Mouse (Mus musculus) heart, embryonic 11.5 days (tissue): ENCODE results near the gene Vwc2l. TPM values are rescaled to one million over a fixed set of nuclear protein-coding genes. Genes with fewer than 3 reads are reported as not detected.

Source experiments
- ATAC-seq: fragments of 200-750 bp; cut with Nextera tagmentation; replicated peaks from 2 replicates; pipeline ENCODE4 v1.8.0; 2017; ENCODE audit warnings: moderate library complexity; ENCODE audit not compliant: insufficient number of reproducible peaks, low FRiP score, low TSS enrichment
- H3K27ac ChIP-seq: fragments of 300-500 bp; sonication (generic); 2 replicates; pipeline ENCODE4 v1.5.1; 2014; ENCODE audit warnings: mild to moderate bottlenecking, low read depth, low read length
- H3K27me3 ChIP-seq: fragments of 300-500 bp; sonication (generic); 2 replicates; pipeline ENCODE4 v1.6.1; 2014; ENCODE audit warnings: mild to moderate bottlenecking, low read length, mixed read lengths; ENCODE audit not compliant: control insufficient read depth, insufficient read depth
- H3K36me3 ChIP-seq: fragments of 300-500 bp; sonication (generic); 2 replicates; pipeline ENCODE4 v1.6.1; 2014; ENCODE audit warnings: mild to moderate bottlenecking, low read length, moderate library complexity, mixed read lengths; ENCODE audit not compliant: control insufficient read depth, insufficient read depth
- H3K4me1 ChIP-seq: fragments of 300-500 bp; sonication (generic); 2 replicates; pipeline ENCODE4 v1.6.1; 2014; ENCODE audit warnings: low read length; ENCODE audit not compliant: control insufficient read depth, insufficient read depth
- H3K4me2 ChIP-seq: fragments of 300-500 bp; sonication (generic); 2 replicates; pipeline ENCODE4 v1.6.1; 2014; ENCODE audit warnings: mild to moderate bottlenecking, moderate library complexity
- H3K4me3 ChIP-seq: fragments of 300-500 bp; sonication (generic); 2 replicates; pipeline ENCODE4 v1.5.1; 2014; ENCODE audit warnings: low read depth, low read length
- H3K9ac ChIP-seq: fragments of 300-500 bp; sonication (generic); 2 replicates; pipeline ENCODE4 v1.6.1; 2014; ENCODE audit warnings: mild to moderate bottlenecking, low read depth, low read length, moderate library complexity
- H3K9me3 ChIP-seq: fragments of 300-500 bp; sonication (generic); replicated peaks from 2 replicates; pipeline ENCODE4 v1.6.1; 2016; ENCODE audit warnings: low read length; ENCODE audit not compliant: control insufficient read depth
- whole genome bisulfite sequencing: fragments of 180-500 bp; shearing (Covaris S2); extraction: QIAGEN DNeasy Blood & Tissue Kit; methylation state at CpG from one replicate; pipeline ENCODE4 v1.1.7; 2014; ENCODE audit not compliant: insufficient replicate concordance; 5-methylcytosine and 5-hydroxymethylcytosine counted together
- polyA plus RNA-seq: library from polyadenylated mRNA; unstranded; fragments of >200 nt; fragmentation: Nextera tagmentation; extraction: Ambion mirVana; gene quantifications from 2 replicates; pipeline ENCODE4 v1.2.1, GENCODE M21; 2014

The Vwc2l gene
- polyA plus RNA-seq, 1 experiment from 2014 or later = not detected

DNA sequence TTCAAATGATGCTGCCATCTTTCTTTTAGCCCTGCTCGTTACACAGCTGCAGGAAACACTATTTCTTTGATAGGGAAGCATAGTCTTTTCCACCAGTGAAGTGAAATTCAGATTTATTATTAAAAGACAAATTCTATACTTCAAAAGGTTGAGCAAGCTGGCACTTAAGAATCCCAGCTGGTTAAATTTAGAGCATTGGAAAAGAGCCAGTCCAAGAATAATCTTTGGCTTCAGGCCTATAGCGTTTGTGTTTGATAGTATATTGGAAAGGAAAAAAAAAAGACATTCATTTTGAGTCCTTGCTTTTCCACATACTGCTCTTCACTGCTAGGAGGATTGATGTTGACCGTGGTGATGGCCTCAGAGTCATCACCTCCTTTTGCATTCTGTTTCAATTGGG is 77.9 kb downstream of the Vwc2l start:
- H3K27ac ChIP-seq = no peak overlapping the region
- no peak overlapping the region for H3K4me2 ChIP-seq
- no peak for ATAC-seq
- no peaks in the 10 kb centered on the region for H3K27me3 ChIP-seq
- H3K9ac ChIP-seq = no peak overlapping the region
- no peaks in the 10 kb centered on the region for H3K9me3 ChIP-seq
- H3K36me3 ChIP-seq = no peaks in the 10 kb centered on the region
- H3K4me3 ChIP-seq = no peak overlapping the region
- whole genome bisulfite sequencing = 72% methylated on average over 3 of the region's 3 CpGs
- H3K4me1 ChIP-seq = no peaks in the 10 kb centered on the region

DNA sequence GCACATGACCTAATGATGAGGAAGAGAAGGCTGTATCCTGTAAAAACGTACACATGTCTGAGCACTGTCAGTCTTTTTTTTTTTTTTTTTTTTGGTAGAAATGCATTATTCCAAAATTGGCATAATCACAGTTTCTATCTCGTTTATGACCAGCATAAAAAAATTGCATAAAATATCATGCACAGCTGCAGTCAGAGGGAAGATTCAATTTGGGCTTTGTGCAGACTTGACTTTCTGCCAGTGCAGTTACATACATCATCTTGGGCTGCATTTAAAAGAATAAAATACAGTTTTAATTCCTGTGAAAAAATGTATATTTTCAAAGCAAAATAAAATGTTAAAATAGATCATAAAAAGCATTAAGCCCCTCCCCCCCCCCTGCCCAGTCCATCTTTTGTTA is 97.6 kb downstream of the Vwc2l start:
- H3K9ac ChIP-seq = no peak overlapping the region
- no peak overlapping the region for H3K4me3 ChIP-seq
- no peaks in the 10 kb centered on the region for H3K9me3 ChIP-seq
- no peak for ATAC-seq
- H3K27me3 ChIP-seq = no peaks in the 10 kb centered on the region
- no peak overlapping the region for H3K4me2 ChIP-seq
- 55% methylated on average over 2 of the region's 2 CpGs for WGBS
- no peaks in the 10 kb centered on the region for H3K36me3 ChIP-seq
- H3K4me1 ChIP-seq = no peaks in the 10 kb centered on the region
- H3K27ac ChIP-seq = no peak overlapping the region

- H3K4me3 ChIP-seq = no peak overlapping the region
- WGBS = 72% methylated on average over 3 of the region's 3 CpGs
- H3K27ac ChIP-seq = no peak overlapping the region
- no peaks in the 10 kb centered on the region for H3K4me1 ChIP-seq
- ATAC-seq = no peak
- no peaks in the 10 kb centered on the region for H3K9me3 ChIP-seq
- no peaks in the 10 kb centered on the region for H3K27me3 ChIP-seq
- no peak overlapping the region for H3K4me2 ChIP-seq
- H3K9ac ChIP-seq = no peak overlapping the region
- H3K36me3 ChIP-seq = no peaks in the 10 kb centered on the region
These were observed 107.7 kb downstream of the Vwc2l start for GRCm38 (mm10) chr1:70833262-70833661.

DNA sequence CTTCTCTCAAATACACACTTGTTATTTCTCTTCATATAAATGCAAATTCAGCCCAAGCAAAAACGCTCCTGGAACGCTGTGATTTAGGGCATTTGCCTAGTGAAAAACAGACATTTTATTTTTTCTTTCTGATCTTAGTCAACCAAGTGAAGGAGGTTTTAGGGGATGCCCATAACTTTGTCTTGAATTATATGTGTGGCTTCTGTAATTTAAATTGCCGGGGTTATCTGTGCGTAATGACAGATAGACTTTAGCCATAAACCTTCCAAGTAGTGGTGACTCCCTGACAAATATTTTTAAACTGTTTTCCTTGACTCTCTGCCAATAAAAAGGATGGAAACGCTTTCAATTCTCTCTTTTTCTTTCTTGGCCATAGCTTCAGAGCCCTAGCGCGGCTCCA is 116.7 kb downstream of the Vwc2l start:
- no peaks in the 10 kb centered on the region for H3K9me3 ChIP-seq
- no peak overlapping the region for H3K9ac ChIP-seq
- H3K4me1 ChIP-seq = no peaks in the 10 kb centered on the region
- H3K4me3 ChIP-seq = no peak overlapping the region
- no peak overlapping the region for H3K4me2 ChIP-seq
- H3K27me3 ChIP-seq = no peaks in the 10 kb centered on the region
- H3K27ac ChIP-seq = no peak overlapping the region
- WGBS = 70% methylated on average over 7 of the region's 7 CpGs
- no peaks in the 10 kb centered on the region for H3K36me3 ChIP-seq
- ATAC-seq = no peak

GRCm38 (mm10) chr1:70845276-70845675 is 119.8 kb downstream of the Vwc2l start:
- H3K4me2 ChIP-seq = no peak overlapping the region
- H3K4me3 ChIP-seq = no peak overlapping the region
- H3K27me3 ChIP-seq = no peaks in the 10 kb centered on the region
- no peaks in the 10 kb centered on the region for H3K4me1 ChIP-seq
- no peaks in the 10 kb centered on the region for H3K36me3 ChIP-seq
- H3K9ac ChIP-seq = no peak overlapping the region
- no peak for ATAC-seq
- no peak overlapping the region for H3K27ac ChIP-seq
- no peaks in the 10 kb centered on the region for H3K9me3 ChIP-seq

- 73% methylated on average over 12 of the region's 12 CpGs for WGBS
- H3K4me2 ChIP-seq = no peak overlapping the region
- ATAC-seq = no peak
- H3K36me3 ChIP-seq = no peaks in the 10 kb centered on the region
- H3K4me1 ChIP-seq = no peaks in the 10 kb centered on the region
- no peak overlapping the region for H3K27ac ChIP-seq
- no peak overlapping the region for H3K4me3 ChIP-seq
- H3K27me3 ChIP-seq = no peaks in the 10 kb centered on the region
- H3K9me3 ChIP-seq = no peaks in the 10 kb centered on the region
- no peak overlapping the region for H3K9ac ChIP-seq
These were observed 126.3 kb downstream of the Vwc2l start for GRCm38 (mm10) chr1:70851633-70852390.

DNA sequence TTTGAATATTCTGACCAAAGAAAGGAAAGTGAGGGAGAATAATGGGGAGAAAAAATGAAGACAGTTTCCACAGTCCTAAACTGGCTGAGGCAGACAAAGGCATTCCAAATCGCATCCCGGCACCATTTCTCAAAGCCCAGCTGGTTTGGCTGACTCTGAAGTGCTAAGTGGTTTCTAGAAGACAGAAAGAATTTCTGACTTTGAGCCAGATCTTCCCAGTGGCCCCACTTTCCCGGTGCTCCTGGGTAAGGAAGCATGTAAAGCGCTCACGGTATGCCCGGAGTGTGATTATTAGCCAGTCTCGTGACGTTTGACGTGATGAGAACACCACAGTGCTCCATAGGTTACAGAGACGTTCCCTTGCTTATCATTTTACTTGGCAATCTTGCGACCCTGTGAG is 127.9 kb downstream of the Vwc2l start:
- no peaks in the 10 kb centered on the region for H3K27me3 ChIP-seq
- no peak overlapping the region for H3K4me3 ChIP-seq
- no peaks in the 10 kb centered on the region for H3K9me3 ChIP-seq
- whole genome bisulfite sequencing = 64% methylated on average over 11 of the region's 11 CpGs
- no peaks in the 10 kb centered on the region for H3K4me1 ChIP-seq
- H3K27ac ChIP-seq = no peak overlapping the region
- H3K4me2 ChIP-seq = no peak overlapping the region
- ATAC-seq = no peak
- no peaks in the 10 kb centered on the region for H3K36me3 ChIP-seq
- H3K9ac ChIP-seq = no peak overlapping the region

DNA sequence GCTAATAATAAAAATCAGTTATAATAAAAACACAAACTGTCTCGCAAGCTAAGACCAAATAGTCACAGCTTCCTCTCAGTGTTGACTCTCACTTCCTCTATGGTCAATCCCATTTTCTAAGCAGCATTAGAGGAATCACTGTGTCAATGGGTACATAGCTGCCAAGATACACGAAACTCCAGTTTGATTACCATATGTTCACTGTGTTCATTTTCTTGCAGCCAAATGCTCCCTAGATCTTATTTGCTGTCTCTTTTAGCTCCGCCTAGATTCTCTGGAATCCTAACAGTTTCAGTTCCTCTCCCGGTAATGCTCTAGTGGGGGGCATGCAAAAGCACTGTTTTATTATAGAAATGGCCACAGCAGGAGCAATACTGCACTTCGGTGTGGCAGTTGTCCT is 130.4 kb downstream of the Vwc2l start:
- Histone ChIP-seq H3K9me3 (no peaks in the 10 kb centered on the region), H3K4me2 (no peak overlapping the region), H3K27ac (no peak overlapping the region), H3K36me3 (no peaks in the 10 kb centered on the region), H3K4me3 (no peak overlapping the region), H3K27me3 (no peaks in the 10 kb centered on the region), H3K4me1 (no peaks in the 10 kb centered on the region), H3K9ac (no peak overlapping the region)
- 81% methylated on average over 5 of the region's 5 CpGs for WGBS
- ATAC-seq = no peak

DNA sequence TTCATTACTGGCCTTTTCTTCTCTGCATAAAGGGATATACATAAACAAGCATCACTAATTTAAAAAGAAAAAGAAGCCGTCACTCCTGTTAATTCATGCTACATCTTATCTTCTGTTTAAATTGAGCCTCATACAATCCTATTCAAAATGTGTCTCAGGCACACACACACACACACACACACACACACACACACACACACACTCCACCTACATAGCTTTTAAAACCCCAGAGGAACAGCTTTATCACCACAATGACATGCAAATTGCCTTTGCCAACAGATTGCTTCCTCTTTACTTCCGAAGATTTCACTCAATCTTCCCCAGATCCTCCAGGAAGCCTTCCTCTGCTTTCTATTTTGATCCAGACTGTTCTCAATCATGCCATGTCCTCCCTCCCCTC is 136.2 kb downstream of the Vwc2l start:
- H3K27me3 ChIP-seq = no peaks in the 10 kb centered on the region
- WGBS = 43% methylated on average over 2 of the region's 2 CpGs
- no peak overlapping the region for H3K4me2 ChIP-seq
- no peak overlapping the region for H3K9ac ChIP-seq
- no peaks in the 10 kb centered on the region for H3K9me3 ChIP-seq
- no peaks in the 10 kb centered on the region for H3K36me3 ChIP-seq
- H3K27ac ChIP-seq = no peak overlapping the region
- no peaks in the 10 kb centered on the region for H3K4me1 ChIP-seq
- no peak overlapping the region for H3K4me3 ChIP-seq
- no peak for ATAC-seq
